Mouse (Mus musculus): ENCODE measurements around the gene Tbx6.
"Not testable (repeated sequence)": the region's sequence is repeated elsewhere in the genome, so short reads cannot be mapped to it uniquely, and the experiment has no call there.

Gene Tbx6

GRCm38 (mm10) chr7:126767001-126767400, 14.3 kb upstream of the Tbx6 start:
- no peak for DNase-seq (ENCODE audit: low spot score)

GRCm38 (mm10) chr7:126770784-126771183, 10.5 kb upstream of the Tbx6 start:
- DNase-seq (ENCODE audit: low spot score): no peak

- DNase-seq (ENCODE audit: low spot score): no peak
These were observed 7.9 kb upstream of the Tbx6 start for GRCm38 (mm10) chr7:126773351-126773750.

GRCm38 (mm10) chr7:126774463-126774862, 6.8 kb upstream of the Tbx6 start:
- no peak for DNase-seq (ENCODE audit: low spot score)

- no peak for DNase-seq (ENCODE audit: low spot score)
These were observed 5.9 kb upstream of the Tbx6 start for GRCm38 (mm10) chr7:126775185-126775977.

GRCm38 (mm10) chr7:126775978-126776234, 5.4 kb upstream of the Tbx6 start:
- no peak for DNase-seq (ENCODE audit: low spot score)

- DNase-seq (ENCODE audit: low spot score): peak; percentile 84
These were observed 4.7 kb upstream of the Tbx6 start, which contains the start of gene Ypel3 for GRCm38 (mm10) chr7:126776598-126777057. Ypel3 (plus strand) TSS chr7:126776955.

- no peak for DNase-seq (ENCODE audit: low spot score)
These were observed 3.8 kb upstream of the Tbx6 start for GRCm38 (mm10) chr7:126777476-126777875.

- DNase-seq (ENCODE audit: low spot score): no peak
These were observed 3.1 kb upstream of the Tbx6 start for GRCm38 (mm10) chr7:126778147-126778546.

- not testable (repeated sequence) for DNase-seq (ENCODE audit: low spot score)
These were observed 2.2 kb upstream of the Tbx6 start for GRCm38 (mm10) chr7:126779101-126779500.

- peak; percentile 82 for DNase-seq (ENCODE audit: low spot score)
These were observed 1.0 kb upstream of the Tbx6 start for GRCm38 (mm10) chr7:126779983-126780970.

GRCm38 (mm10) chr7:126781661-126782370, 533 bp downstream of the Tbx6 start:
- DNase-seq (ENCODE audit: low spot score): no peak

GRCm38 (mm10) chr7:126782693-126783092, 1.4 kb downstream of the Tbx6 start:
- DNase-seq (ENCODE audit: low spot score): no peak

- DNase-seq (ENCODE audit: low spot score): no peak
These were observed 3.2 kb downstream of the Tbx6 start for GRCm38 (mm10) chr7:126784469-126784868.

- no peak for DNase-seq (ENCODE audit: low spot score)
These were observed 3.8 kb downstream of the Tbx6 start for GRCm38 (mm10) chr7:126785056-126785455.

- DNase-seq (ENCODE audit: low spot score): no peak
These were observed 4.9 kb downstream of the Tbx6 start for GRCm38 (mm10) chr7:126786142-126786541.

GRCm38 (mm10) chr7:126789141-126789540, 7.9 kb downstream of the Tbx6 start:
- no peak for DNase-seq (ENCODE audit: low spot score)

GRCm38 (mm10) chr7:126791851-126792720, 10.8 kb downstream of the Tbx6 start, which contains the start of gene Ppp4c:
Ppp4c (minus strand) TSS chr7:126792496.
- DNase-seq (ENCODE audit: low spot score): peak; percentile 95

GRCm38 (mm10) chr7:126792721-126793443, 11.6 kb downstream of the Tbx6 start:
- DNase-seq (ENCODE audit: low spot score): no peak

GRCm38 (mm10) chr7:126793456-126794270, 12.4 kb downstream of the Tbx6 start:
- DNase-seq (ENCODE audit: low spot score): no peak

Data from c-Kit-positive CD71-positive TER-119-positive erythroid progenitor cells, embryonic 14.5 days (primary cell).